Mouse (Mus musculus): ENCODE results near the gene Relch. TPM values are rescaled to one million over a fixed set of nuclear protein-coding genes. Genes with fewer than 3 reads are reported as not detected.
A peak's percentile ranks its signal among the peaks of the same experiment; 100 is the strongest.

Gene Relch
- polyA plus RNA-seq, 1 experiment from 2014 or later = 50.0 TPM

DNA sequence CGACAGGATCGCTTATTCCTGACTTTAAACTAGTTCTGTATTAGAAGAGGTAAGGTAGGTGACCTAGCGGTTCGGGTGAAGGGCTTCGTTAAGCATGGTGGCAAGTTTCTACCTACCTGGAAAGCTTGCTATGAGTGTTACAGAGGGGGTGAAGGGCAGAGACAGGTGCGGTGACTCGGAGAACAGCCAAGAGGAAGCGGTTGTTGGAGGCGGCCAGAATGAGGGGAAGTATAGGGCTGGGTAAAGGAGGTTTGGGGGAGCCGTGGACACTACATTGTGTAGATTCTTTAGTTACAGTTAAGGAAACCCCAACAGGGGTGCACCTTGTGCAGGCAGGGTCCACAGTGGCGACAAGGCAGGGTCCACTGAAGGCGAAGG, 116.4 kb downstream of the Relch start:
- Histone ChIP-seq H3K27me3 (ENCODE audit: control insufficient read depth, insufficient read depth, low read length) (peaks cover 30% of the 10 kb centered on the region; the same call in 1 of the 2 replicates), H3K4me2 (ENCODE audit: low read length) (peak overlapping the region; percentile 96), H3K4me3 (replicated peaks; ENCODE audit: low read depth, low read length) (peak overlapping the region; percentile 54), H3K9ac (replicated peaks; ENCODE audit: low read length) (peak overlapping the region; percentile 64; the same call in 1 of the 2 replicates), H3K9me3 (ENCODE audit: control insufficient read depth, low read length) (no peaks in the 10 kb centered on the region), H3K4me1 (ENCODE audit: control insufficient read depth, insufficient read depth, low read length) (no peaks in the 10 kb centered on the region), H3K27ac (replicated peaks; ENCODE audit: low read depth, low read length) (no peak overlapping the region), H3K36me3 (ENCODE audit: control insufficient read depth, insufficient read depth, low read length) (no peaks in the 10 kb centered on the region)
- WGBS = 34% methylated on average over 12 of the region's 12 CpGs
- peak; percentile 2 for DNase-seq
- ATAC-seq (ENCODE audit: low FRiP score, low TSS enrichment) = no peak

DNA sequence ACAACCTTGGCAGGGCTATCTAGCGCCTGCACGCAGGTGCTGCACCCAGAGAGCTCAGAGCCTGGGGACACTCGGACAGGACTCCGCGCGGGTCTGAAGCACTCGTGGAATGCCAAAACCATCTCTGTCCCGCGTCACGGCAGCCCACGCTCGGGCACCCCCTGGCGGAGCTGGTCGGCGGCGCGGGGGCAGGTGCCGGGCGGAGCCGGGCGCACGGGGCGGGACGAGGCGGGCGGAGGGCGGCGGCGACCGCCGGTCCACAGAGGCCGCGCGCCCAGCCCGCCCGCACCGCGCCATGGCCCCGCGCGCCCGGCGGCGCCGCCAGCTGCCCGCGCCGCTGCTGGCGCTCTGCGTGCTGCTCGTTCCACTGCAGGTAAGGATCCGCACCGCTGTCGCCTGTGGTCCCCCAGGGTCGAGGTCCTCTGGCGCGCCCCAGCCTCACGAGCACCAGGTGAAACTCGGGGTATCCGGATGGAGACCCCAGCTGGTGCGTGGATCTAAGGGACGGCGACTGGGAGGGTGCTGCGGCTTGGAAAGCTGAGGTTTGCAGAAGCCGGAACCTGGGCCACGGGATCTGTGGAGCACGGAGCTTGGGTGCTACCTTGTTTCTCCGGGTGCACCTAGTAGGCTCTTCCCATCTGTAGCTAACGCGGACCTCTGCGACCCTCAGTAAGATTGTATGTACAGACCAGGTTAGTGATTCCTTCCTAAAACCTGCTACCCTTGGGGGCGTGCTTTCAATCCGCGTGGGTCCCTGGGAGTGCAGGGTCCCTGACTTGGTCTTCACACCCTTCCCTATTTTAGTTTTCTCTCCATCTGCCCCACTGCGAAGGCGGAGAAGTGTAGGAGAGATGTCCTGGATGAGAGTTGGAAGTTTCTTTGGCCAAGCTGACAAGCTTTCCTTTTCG, 117.0 kb downstream of the Relch start, which contains the start of gene Tnfrsf11a:
Gene Tnfrsf11a (plus strand): TSS at position 262 of the 908 bp plus-strand sequence.
- Histone ChIP-seq H3K9ac (replicated peaks; ENCODE audit: low read length) (peak within 1 kb of the TSS; percentile 64), H3K4me1 (ENCODE audit: control insufficient read depth, insufficient read depth, low read length) (no peaks in the 10 kb centered on the region), H3K4me3 (replicated peaks; ENCODE audit: low read depth, low read length) (peak within 1 kb of the TSS; percentile 54), H3K27me3 (ENCODE audit: control insufficient read depth, insufficient read depth, low read length) (peaks cover 30% of the 10 kb centered on the region; the same call in 1 of the 2 replicates), H3K36me3 (ENCODE audit: control insufficient read depth, insufficient read depth, low read length) (no peaks in the 10 kb centered on the region), H3K9me3 (ENCODE audit: control insufficient read depth, low read length) (no peaks in the 10 kb centered on the region), H3K27ac (replicated peaks; ENCODE audit: low read depth, low read length) (no peak within 1 kb of the TSS), H3K4me2 (ENCODE audit: low read length) (peak within 1 kb of the TSS; percentile 96)
- WGBS = 3% methylated on average over 67 of the region's 77 CpGs
- DNase-seq = peak; percentile 68
- ATAC-seq (ENCODE audit: low FRiP score, low TSS enrichment) = peak; percentile 82

DNA sequence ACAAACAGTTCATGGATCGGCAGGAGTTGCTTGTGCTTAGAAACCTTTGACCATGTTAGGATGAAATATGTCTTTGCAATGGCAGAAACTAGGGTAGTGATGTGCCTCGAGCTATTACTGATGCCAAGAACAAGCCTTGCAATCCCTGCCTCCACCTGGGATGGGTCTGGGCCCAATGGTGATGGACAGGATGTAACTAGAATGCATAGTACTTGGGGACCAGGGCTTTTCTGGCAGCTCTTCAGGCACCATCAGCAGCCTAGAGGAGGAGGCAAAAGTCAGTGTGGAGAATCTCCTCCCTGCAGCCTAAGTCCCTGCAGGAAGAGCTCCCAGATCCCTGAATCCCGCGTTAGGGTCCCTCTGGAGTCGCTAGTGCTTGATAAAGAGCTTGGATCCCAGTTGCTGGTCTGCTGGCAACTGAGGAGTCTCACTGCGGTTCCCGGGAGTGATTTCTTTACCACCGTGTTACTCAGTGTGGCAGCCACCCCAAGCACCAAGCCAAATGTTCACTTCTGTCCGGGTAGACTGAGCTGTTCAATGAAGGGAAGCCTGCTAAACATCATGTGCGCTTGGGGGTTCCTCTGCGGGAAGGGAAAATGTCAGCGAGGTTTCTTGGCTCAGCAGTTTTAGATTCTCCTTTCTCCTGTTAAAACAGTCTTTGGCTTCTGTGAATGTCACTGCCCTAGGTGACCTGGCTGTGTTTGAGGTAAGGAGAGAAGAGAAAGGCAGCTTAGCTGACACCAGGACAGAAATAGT, 117.9 kb downstream of the Relch start:
- Histone ChIP-seq H3K27ac (replicated peaks; ENCODE audit: low read depth, low read length) (no peak overlapping the region), H3K4me2 (ENCODE audit: low read length) (peak overlapping the region; percentile 96), H3K27me3 (ENCODE audit: control insufficient read depth, insufficient read depth, low read length) (peaks cover 30% of the 10 kb centered on the region; the same call in 1 of the 2 replicates), H3K4me3 (replicated peaks; ENCODE audit: low read depth, low read length) (peak overlapping the region; percentile 54; the same call in 1 of the 2 replicates), H3K9me3 (ENCODE audit: control insufficient read depth, low read length) (no peaks in the 10 kb centered on the region), H3K9ac (replicated peaks; ENCODE audit: low read length) (no peak overlapping the region), H3K4me1 (ENCODE audit: control insufficient read depth, insufficient read depth, low read length) (no peaks in the 10 kb centered on the region), H3K36me3 (ENCODE audit: control insufficient read depth, insufficient read depth, low read length) (no peaks in the 10 kb centered on the region)
- no peak for ATAC-seq (ENCODE audit: low FRiP score, low TSS enrichment)
- 49% methylated on average over 12 of the region's 12 CpGs for WGBS
- DNase-seq = no peak

DNA sequence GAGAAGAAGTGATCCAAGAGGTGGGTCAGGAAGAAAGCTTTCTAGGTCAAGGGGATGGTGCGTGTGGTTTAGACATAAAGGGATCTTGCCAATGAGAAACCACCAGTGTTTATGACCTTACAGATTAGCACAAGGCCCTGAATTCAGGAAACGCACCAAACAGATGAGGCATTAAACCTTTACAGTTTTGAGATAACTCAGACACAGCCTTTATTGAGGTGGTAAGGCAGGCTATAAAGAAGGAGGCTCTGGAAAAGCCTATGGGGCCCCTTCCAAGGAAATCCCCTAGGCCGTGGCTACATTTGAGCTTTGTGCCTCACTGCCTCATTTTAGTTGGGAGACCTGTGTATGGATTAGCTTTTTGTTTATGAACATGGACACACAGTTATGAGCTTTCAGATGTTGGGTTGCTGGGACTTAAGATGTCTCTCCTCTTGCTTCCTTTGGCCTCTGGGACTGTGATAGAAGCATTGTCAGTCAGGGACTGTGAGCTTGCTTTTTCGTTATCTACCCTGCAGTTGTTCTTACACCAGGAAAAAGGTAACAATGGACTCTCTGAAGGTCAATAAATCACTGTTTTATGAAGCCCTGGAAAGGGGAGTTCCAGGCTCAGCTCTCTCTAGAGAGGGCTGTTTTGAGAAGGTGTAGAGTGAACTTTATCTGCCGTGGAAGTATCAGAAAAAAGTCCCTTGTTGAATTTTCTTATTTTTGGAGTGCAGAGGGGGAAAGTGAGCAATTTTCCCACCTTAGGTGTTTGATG, 120.8 kb downstream of the Relch start:
- Histone ChIP-seq H3K4me3 (replicated peaks; ENCODE audit: low read depth, low read length) (no peak overlapping the region), H3K9ac (replicated peaks; ENCODE audit: low read length) (no peak overlapping the region), H3K27ac (replicated peaks; ENCODE audit: low read depth, low read length) (no peak overlapping the region), H3K4me2 (ENCODE audit: low read length) (no peak overlapping the region), H3K9me3 (ENCODE audit: control insufficient read depth, low read length) (no peaks in the 10 kb centered on the region), H3K27me3 (ENCODE audit: control insufficient read depth, insufficient read depth, low read length) (peaks cover 29% of the 10 kb centered on the region; the same call in 1 of the 2 replicates), H3K36me3 (ENCODE audit: control insufficient read depth, insufficient read depth, low read length) (no peaks in the 10 kb centered on the region), H3K4me1 (ENCODE audit: control insufficient read depth, insufficient read depth, low read length) (no peaks in the 10 kb centered on the region)
- no peak for ATAC-seq (ENCODE audit: low FRiP score, low TSS enrichment)
- WGBS = 85% methylated on average over 5 of the region's 5 CpGs
- DNase-seq = no peak

DNA sequence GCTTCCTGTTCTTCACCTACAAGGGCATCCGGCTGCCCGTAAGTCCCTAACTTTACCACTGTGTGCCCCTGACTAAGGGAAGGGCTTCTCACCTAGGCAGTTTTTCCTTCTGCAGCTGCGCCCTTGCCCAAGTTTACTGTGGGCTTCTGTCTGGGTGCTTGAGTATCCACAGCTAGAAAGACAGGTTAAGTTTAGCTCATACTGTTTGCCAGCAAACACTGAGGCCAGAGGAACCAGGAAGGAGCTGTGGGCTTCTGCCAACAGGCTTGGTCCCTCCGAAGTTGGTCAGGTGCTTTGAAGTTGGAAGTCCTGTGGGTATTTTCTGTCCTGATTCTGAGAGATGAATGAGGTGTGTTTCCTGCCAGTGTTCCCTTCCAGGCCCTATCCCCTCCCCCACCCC, 121.5 kb downstream of the Relch start:
- ATAC-seq (ENCODE audit: low FRiP score, low TSS enrichment) = no peak
- no peak overlapping the region for H3K4me3 ChIP-seq (replicated peaks; ENCODE audit: low read depth, low read length)
- peaks cover 22% of the 10 kb centered on the region; the same call in 1 of the 2 replicates for H3K27me3 ChIP-seq (ENCODE audit: control insufficient read depth, insufficient read depth, low read length)
- no peaks in the 10 kb centered on the region for H3K36me3 ChIP-seq (ENCODE audit: control insufficient read depth, insufficient read depth, low read length)
- DNase-seq = no peak
- no peak overlapping the region for H3K4me2 ChIP-seq (ENCODE audit: low read length)
- no peak overlapping the region for H3K9ac ChIP-seq (replicated peaks; ENCODE audit: low read length)
- H3K4me1 ChIP-seq (ENCODE audit: control insufficient read depth, insufficient read depth, low read length) = no peaks in the 10 kb centered on the region
- H3K27ac ChIP-seq (replicated peaks; ENCODE audit: low read depth, low read length) = no peak overlapping the region
- no peaks in the 10 kb centered on the region for H3K9me3 ChIP-seq (ENCODE audit: control insufficient read depth, low read length)
- WGBS = 96% methylated on average over 4 of the region's 4 CpGs

DNA sequence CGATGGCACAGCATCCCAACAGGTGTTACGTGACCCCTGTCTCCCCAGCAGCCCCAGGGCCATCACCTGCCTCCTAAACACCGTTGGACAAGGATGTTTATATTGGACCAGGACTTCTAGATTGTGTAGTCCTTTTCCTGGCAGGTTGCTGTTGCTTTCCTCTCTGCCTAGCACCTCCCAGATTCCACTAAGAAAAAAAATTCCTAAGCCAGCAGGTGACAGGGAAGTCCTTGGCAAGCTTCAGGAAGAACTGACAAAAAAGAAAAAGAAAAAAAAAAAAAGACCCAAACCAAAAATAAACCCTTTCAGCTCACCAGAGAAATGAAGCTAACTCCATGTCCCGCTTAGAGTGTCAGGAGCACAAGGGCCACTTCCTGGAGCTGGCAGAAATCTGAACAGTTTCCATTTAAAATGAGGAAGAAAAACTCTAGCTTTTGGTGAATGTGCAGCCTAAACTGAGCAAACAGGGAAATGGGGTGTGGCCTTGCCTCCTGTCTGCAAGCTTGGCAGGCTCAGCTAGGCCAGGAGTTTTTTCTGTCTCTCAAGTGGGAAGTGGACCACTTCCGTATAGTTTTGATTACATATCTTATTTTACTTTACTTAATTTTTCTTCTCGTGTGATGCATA, 123.2 kb downstream of the Relch start:
- H3K4me1 ChIP-seq (ENCODE audit: control insufficient read depth, insufficient read depth, low read length) = no peaks in the 10 kb centered on the region
- 82% methylated on average over 6 of the region's 6 CpGs for WGBS
- no peak overlapping the region for H3K27ac ChIP-seq (replicated peaks; ENCODE audit: low read depth, low read length)
- no peak overlapping the region for H3K4me3 ChIP-seq (replicated peaks; ENCODE audit: low read depth, low read length)
- DNase-seq (no peak), ATAC-seq (ENCODE audit: low FRiP score, low TSS enrichment) (no peak)
- no peaks in the 10 kb centered on the region for H3K9me3 ChIP-seq (ENCODE audit: control insufficient read depth, low read length)
- no peak overlapping the region for H3K9ac ChIP-seq (replicated peaks; ENCODE audit: low read length)
- no peaks in the 10 kb centered on the region for H3K36me3 ChIP-seq (ENCODE audit: control insufficient read depth, insufficient read depth, low read length)
- H3K4me2 ChIP-seq (ENCODE audit: low read length) = no peak overlapping the region
- peaks cover 7% of the 10 kb centered on the region; the same call in 1 of the 2 replicates for H3K27me3 ChIP-seq (ENCODE audit: control insufficient read depth, insufficient read depth, low read length)

DNA sequence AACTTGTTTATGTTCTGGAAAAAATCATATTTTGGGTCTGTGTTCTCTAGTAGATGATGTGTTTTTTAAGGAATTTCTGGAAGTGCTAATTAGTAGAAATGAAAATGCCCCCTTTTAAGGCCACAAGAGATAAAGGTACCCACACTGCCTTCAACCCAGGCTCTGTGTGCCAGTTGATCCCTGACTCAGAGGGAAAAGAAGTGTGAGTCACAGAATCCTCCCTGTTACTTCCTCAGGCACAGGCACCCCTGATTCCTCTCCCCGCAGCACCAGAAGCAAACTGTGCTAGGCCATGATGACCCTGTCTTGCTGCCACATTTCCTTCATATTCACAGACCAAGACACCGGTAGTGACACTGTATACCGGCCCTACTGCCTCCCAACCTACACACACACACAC, 126.4 kb downstream of the Relch start:
- Histone ChIP-seq H3K27me3 (ENCODE audit: control insufficient read depth, insufficient read depth, low read length) (no peaks in the 10 kb centered on the region), H3K4me3 (replicated peaks; ENCODE audit: low read depth, low read length) (no peak overlapping the region), H3K36me3 (ENCODE audit: control insufficient read depth, insufficient read depth, low read length) (no peaks in the 10 kb centered on the region), H3K9me3 (ENCODE audit: control insufficient read depth, low read length) (no peaks in the 10 kb centered on the region), H3K4me2 (ENCODE audit: low read length) (no peak overlapping the region), H3K27ac (replicated peaks; ENCODE audit: low read depth, low read length) (no peak overlapping the region), H3K4me1 (ENCODE audit: control insufficient read depth, insufficient read depth, low read length) (no peaks in the 10 kb centered on the region), H3K9ac (replicated peaks; ENCODE audit: low read length) (no peak overlapping the region)
- DNase-seq (no peak), ATAC-seq (ENCODE audit: low FRiP score, low TSS enrichment) (no peak)
- 97% methylated on average over 3 of the region's 3 CpGs for WGBS

DNA sequence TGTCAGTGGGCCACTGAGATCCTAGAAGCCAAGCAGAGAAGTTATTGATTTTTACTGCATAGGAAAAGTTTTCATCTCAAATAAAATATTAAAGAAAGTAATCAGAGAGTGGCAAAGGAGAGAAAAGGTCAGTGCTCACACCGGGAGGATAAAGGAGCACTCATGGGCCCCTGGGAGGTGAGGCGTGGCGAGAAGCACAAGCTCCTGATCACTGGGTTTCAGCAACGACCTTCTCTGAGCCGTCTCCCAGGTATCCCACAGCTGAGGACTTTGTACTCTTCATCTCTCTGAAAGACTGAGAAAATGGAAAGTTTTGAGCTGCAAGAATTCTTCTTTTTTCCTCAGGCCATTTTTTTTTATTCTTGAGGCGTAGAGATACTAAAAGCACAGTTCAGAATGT, 131.0 kb downstream of the Relch start:
- 80% methylated on average over 6 of the region's 6 CpGs for WGBS
- no peaks in the 10 kb centered on the region for H3K27me3 ChIP-seq (ENCODE audit: control insufficient read depth, insufficient read depth, low read length)
- no peak overlapping the region for H3K4me3 ChIP-seq (replicated peaks; ENCODE audit: low read depth, low read length)
- H3K4me2 ChIP-seq (ENCODE audit: low read length) = no peak overlapping the region
- H3K9ac ChIP-seq (replicated peaks; ENCODE audit: low read length) = no peak overlapping the region
- ATAC-seq (ENCODE audit: low FRiP score, low TSS enrichment) = no peak
- no peaks in the 10 kb centered on the region for H3K36me3 ChIP-seq (ENCODE audit: control insufficient read depth, insufficient read depth, low read length)
- H3K27ac ChIP-seq (replicated peaks; ENCODE audit: low read depth, low read length) = no peak overlapping the region
- DNase-seq = no peak
- H3K9me3 ChIP-seq (ENCODE audit: control insufficient read depth, low read length) = no peaks in the 10 kb centered on the region
- no peaks in the 10 kb centered on the region for H3K4me1 ChIP-seq (ENCODE audit: control insufficient read depth, insufficient read depth, low read length)

All from midbrain, embryonic 14.5 days (tissue).